Mouse (Mus musculus) spleen, adult 2 months (tissue): ENCODE data around the gene Adh6b. TPM values are rescaled to one million over a fixed set of nuclear protein-coding genes. Genes with fewer than 3 reads are reported as not detected.
"Not testable (repeated sequence)": the region's sequence is repeated elsewhere in the genome, so short reads cannot be mapped to it uniquely, and the experiment has no call there.

Experiments
- DNase-seq, 2 experiments: peaks; one replicate each; pipeline versions ENCODE4 v3.0.0 to v3.0.0-alpha.2; 2012 to 2021; ENCODE audit warnings: low spot score in 2 of 2, low read depth in 1 of 2
- H3K27ac ChIP-seq: fragments of 200-500 bp; 2 replicates; pipeline ENCODE4 v1.5.1; 2012; ENCODE audit warnings: low read length, inconsistent platforms; ENCODE audit not compliant: insufficient read depth
- H3K27me3 ChIP-seq: fragments of 200-500 bp; 2 replicates; pipeline ENCODE4 v1.6.1; 2012; ENCODE audit warnings: mild to moderate bottlenecking, moderate library complexity, low read length, inconsistent platforms; ENCODE audit not compliant: control insufficient read depth, insufficient read depth
- H3K36me3 ChIP-seq: fragments of 200-500 bp; 2 replicates; pipeline ENCODE4 v1.6.1; 2012; ENCODE audit warnings: mild to moderate bottlenecking, low read length, inconsistent platforms; ENCODE audit not compliant: control insufficient read depth, insufficient read depth
- H3K4me1 ChIP-seq: fragments of 200-500 bp; 2 replicates; pipeline ENCODE4 v1.6.1; 2011; ENCODE audit warnings: inconsistent platforms; ENCODE audit not compliant: control insufficient read depth, insufficient read depth, insufficient read length
- H3K4me3 ChIP-seq: fragments of 200-500 bp; 2 replicates; pipeline ENCODE4 v1.5.1; 2011; ENCODE audit warnings: mild to moderate bottlenecking, inconsistent platforms; ENCODE audit not compliant: insufficient read depth, insufficient read length; ENCODE audit errors: extremely low read depth
- CTCF ChIP-seq: fragments of 200-500 bp; IDR thresholded peaks from 2 replicates; pipeline ENCODE4 v1.5.1; 2011; ENCODE audit warnings: mild to moderate bottlenecking, inconsistent platforms; ENCODE audit not compliant: insufficient read depth, insufficient read length, insufficient replicate concordance; ENCODE audit errors: extremely low read depth
- POLR2A ChIP-seq: fragments of 200-500 bp; IDR thresholded peaks from 2 replicates; pipeline ENCODE4 v1.6.1; 2011; ENCODE audit warnings: low read depth, low read length, inconsistent platforms
- whole genome bisulfite sequencing: fragments of 180-500 bp; shearing (Covaris S2); methylation state at CpG from one replicate; pipeline ENCODE4 v1.1.7; 2018; 5-methylcytosine and 5-hydroxymethylcytosine counted together
- polyA plus RNA-seq: library from polyadenylated mRNA; depleted of rRNA; stranded (reverse); fragments of >200 nt; gene quantifications from 2 replicates; pipeline ENCODE4 v1.2.3, GENCODE M21; 2012

The Adh6b gene
- polyA plus RNA-seq, 1 experiment, result not detected

DNA sequence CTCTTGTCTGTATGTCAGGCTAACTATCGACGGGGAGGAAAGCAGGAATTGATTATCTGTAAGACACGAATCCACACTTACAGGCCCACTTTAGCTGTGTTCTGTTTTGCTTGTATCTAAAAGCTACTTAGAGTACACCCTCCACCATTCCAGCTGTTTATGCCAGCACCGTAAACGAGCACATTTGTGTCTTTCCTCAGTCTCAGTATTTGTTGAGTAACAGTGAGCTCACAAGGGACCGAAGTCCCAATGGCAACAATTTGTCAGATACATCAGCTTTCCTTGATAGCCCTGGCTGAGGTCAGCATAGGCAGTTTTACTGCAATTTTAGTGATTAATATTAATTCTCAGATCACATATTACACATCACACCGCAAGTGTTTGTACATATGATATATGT lies 17.3 kb downstream of the Adh6b start:
- no peak for DNase-seq
- Histone ChIP-seq H3K4me3 (no peak overlapping the region), H3K27ac (no peak overlapping the region), H3K36me3 (no peaks in the 10 kb centered on the region), H3K4me1 (no peaks in the 10 kb centered on the region), H3K27me3 (no peaks in the 10 kb centered on the region)
- 90% methylated on average over 7 of the region's 7 CpGs for WGBS
- no peak for TF ChIP-seq CTCF
- TF ChIP-seq POLR2A, result no peak

DNA sequence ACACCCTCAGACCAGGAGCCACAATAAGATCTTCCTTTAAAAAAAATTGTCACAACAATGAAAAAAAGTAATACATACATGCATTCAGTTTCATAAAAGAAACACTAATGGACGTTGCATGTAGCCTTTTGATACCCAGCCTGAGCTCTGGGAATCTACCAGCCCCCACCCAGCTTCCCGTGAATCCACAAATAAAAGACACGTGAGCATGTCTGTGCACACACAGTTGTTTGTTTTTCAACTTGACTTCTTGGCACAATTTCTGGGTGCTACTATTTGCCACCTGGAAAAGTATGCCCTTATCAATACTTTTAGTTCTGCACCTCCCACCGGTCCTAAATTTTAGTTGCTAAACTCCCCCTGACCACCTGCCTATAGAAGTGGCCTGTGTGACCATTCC lies 19.1 kb downstream of the Adh6b start:
- Histone ChIP-seq H3K36me3 (no peaks in the 10 kb centered on the region), H3K27ac (no peak overlapping the region), H3K4me3 (no peak overlapping the region), H3K27me3 (no peaks in the 10 kb centered on the region), H3K4me1 (no peaks in the 10 kb centered on the region)
- 84% methylated on average over 4 of the region's 4 CpGs for WGBS
- TF ChIP-seq CTCF (no peak), POLR2A (no peak)
- no peak for DNase-seq

DNA sequence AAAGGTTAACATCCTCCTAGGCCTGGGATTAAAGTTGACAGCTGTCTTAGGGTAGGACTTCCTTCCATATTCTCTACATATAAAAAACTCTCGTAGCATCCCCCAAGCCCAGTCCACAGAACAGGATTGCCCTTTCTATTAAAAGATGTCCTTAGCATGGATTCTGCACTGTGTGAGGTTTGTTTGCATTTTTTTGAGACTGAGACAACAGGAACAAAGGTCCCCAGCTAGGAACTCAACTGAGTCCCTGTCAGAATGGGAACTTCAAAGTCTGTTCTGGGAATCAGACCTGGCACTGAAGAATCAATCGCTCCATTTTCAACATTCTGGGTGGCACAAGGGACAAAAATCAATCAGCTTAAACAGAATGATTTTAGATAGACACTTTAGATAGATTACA lies 21.3 kb downstream of the Adh6b start:
- Histone ChIP-seq H3K27ac (no peak overlapping the region), H3K4me3 (no peak overlapping the region), H3K4me1 (no peaks in the 10 kb centered on the region), H3K27me3 (no peaks in the 10 kb centered on the region), H3K36me3 (no peaks in the 10 kb centered on the region)
- DNase-seq, result no peak
- WGBS, result 83% methylated on average over 2 of the region's 2 CpGs
- no peak for TF ChIP-seq CTCF
- no peak for TF ChIP-seq POLR2A

DNA sequence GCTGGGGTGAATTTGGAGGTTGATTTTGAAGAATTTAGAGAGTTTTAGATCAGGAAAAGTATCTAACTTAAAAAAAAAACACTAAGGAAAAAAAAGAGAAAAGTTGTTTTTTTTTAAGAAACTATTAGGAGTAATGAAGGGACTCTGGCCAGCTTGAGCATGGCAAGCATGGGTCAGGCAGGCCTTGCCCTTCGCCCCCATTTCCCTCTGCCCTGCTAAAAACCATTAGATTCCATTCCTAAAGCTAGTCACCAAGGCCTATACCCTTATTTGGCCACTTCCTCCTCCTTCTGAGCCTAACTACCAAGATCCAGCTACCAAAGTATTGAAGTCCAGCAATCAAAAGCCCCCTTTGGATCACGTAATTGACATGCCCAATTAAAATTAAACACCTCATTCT lies 24.6 kb downstream of the Adh6b start:
- no peaks in the 10 kb centered on the region for H3K4me1 ChIP-seq
- H3K27me3 ChIP-seq, result no peaks in the 10 kb centered on the region
- WGBS, result 82% methylated on average over 2 of the region's 2 CpGs
- DNase-seq, result no peak
- H3K27ac ChIP-seq, result no peak overlapping the region
- TF ChIP-seq CTCF (no peak), POLR2A (no peak)
- H3K4me3 ChIP-seq, result no peak overlapping the region
- no peaks in the 10 kb centered on the region for H3K36me3 ChIP-seq

- Histone ChIP-seq H3K27ac (no peak overlapping the region), H3K4me3 (no peak overlapping the region), H3K36me3 (no peaks in the 10 kb centered on the region), H3K27me3 (no peaks in the 10 kb centered on the region), H3K4me1 (no peaks in the 10 kb centered on the region)
- 82% methylated on average over 1 of the region's 1 CpGs for WGBS
- TF ChIP-seq POLR2A, result no peak
- no peak for TF ChIP-seq CTCF
- DNase-seq, result no peak
These were observed 28.0 kb downstream of the Adh6b start for GRCm38 (mm10) chr3:138369546-138369945.

- not testable (repeated sequence) for H3K4me1 ChIP-seq, DNase-seq, H3K4me3 ChIP-seq, H3K36me3 ChIP-seq, H3K27me3 ChIP-seq, H3K27ac ChIP-seq
- 78% methylated on average over 4 of the region's 4 CpGs for WGBS
These were observed 28.7 kb downstream of the Adh6b start for GRCm38 (mm10) chr3:138370289-138370688.

- Histone ChIP-seq H3K4me3 (no peak overlapping the region), H3K27me3 (no peaks in the 10 kb centered on the region), H3K27ac (no peak overlapping the region), H3K4me1 (no peaks in the 10 kb centered on the region), H3K36me3 (no peaks in the 10 kb centered on the region)
- WGBS, result 86% methylated on average over 4 of the region's 4 CpGs
- no peak for DNase-seq
- TF ChIP-seq POLR2A (no peak), CTCF (no peak)
These were observed 32.3 kb downstream of the Adh6b start for GRCm38 (mm10) chr3:138373920-138374319.
